Mouse (Mus musculus): ENCODE data around the gene Wasf2.

GRCm38 (mm10) chr4:133121974-133122637 is 8.2 kb upstream of the Wasf2 start:
- TF ChIP-seq GATA1 (IDR thresholded peaks at IDR 0.05; ENCODE audit: low read length) (no peak), TAL1 (IDR thresholded peaks at IDR 0.05; ENCODE audit: low read length) (no peak)

Measured in erythroblast, embryonic 14.5 days (primary cell).